In the genomic region with DNA sequence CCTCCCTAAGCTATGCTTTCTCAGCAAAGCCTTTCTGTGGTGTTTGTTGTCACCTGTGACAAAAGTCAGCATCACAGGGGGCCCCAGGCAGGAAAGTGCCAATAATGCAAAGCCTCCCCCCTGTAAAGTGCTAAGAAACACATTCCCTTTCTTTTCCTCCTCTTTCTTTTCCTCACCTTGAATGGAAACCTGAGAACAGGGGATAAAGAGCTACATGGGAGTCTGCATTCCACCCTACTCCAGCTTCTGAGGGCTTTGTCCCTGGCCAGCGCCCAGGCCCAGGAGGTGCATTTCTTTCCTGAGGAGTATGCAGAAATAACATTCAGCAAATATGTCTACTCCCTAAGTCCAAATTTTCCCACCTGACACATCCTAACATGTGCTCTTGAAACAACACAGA, we compare ENCODE assay signal across 31 mouse cellular contexts.
DNase-seq lines count a peak whose midpoint lies in the region; ATAC-seq and TF ChIP-seq lines count a peak whose summit lies in the region.
"Had no signal": no experiment of that assay in that cellular context is flagged by ENCODE, and none has a peak within 500 bp of the region (broad histone marks: within the 10 kb centered on the region; RNA-seq: fewer than 3 reads in every experiment).

No protein-coding gene starts in this region.

- H3K27me3 ChIP-seq in heart, embryonic 13.5 days (replicated peaks) = no peaks in the 10 kb centered on the region
- no peaks in the 10 kb centered on the region for H3K27me3 ChIP-seq in heart, embryonic 12.5 days (replicated peaks)
- H3K27me3 ChIP-seq in lung, embryonic 16.5 days (ENCODE audit: control insufficient read depth, insufficient read depth, low read depth, low read length) = no peaks in the 10 kb centered on the region
- no peaks in the 10 kb centered on the region for H3K27me3 ChIP-seq in limb, embryonic 12.5 days
- H3K27me3 ChIP-seq: embryonic facial prominence, embryonic 13.5 days; forebrain, embryonic 13.5 days; hindbrain, embryonic 12.5 days; neural tube, embryonic 12.5 days; stomach, embryonic 15.5 days had no signal

- no peaks in the 10 kb centered on the region for H3K9me3 ChIP-seq in heart, embryonic 13.5 days
- no peaks in the 10 kb centered on the region for H3K9me3 ChIP-seq in heart, embryonic 12.5 days (replicated peaks)
- no peaks in the 10 kb centered on the region for H3K9me3 ChIP-seq in lung, embryonic 16.5 days (ENCODE audit: control insufficient read depth, low read length)
- H3K9me3 ChIP-seq in ES-E14 (ENCODE audit: control insufficient read depth, insufficient read depth, low read depth, low read length) = no peaks in the 10 kb centered on the region
- no peaks in the 10 kb centered on the region for H3K9me3 ChIP-seq in limb, embryonic 12.5 days
- H3K9me3 ChIP-seq: embryonic facial prominence, embryonic 13.5 days; forebrain, embryonic 13.5 days; G1E; hindbrain, embryonic 12.5 days; neural tube, embryonic 12.5 days; stomach, embryonic 15.5 days had no signal

- H3K4me2 ChIP-seq in heart, embryonic 13.5 days = no peak overlapping the region
- H3K4me2 ChIP-seq in heart, embryonic 12.5 days = no peak overlapping the region
- no peak overlapping the region for H3K4me2 ChIP-seq in lung, embryonic 16.5 days (ENCODE audit: low read depth, low read length)
- no peak overlapping the region for H3K4me2 ChIP-seq in limb, embryonic 12.5 days
- H3K4me2 ChIP-seq: embryonic facial prominence, embryonic 13.5 days; forebrain, embryonic 13.5 days; heart, embryonic 11.5 days; hindbrain, embryonic 12.5 days; liver, embryonic 11.5 days; midbrain, embryonic 11.5 days; neural tube, embryonic 12.5 days; stomach, embryonic 15.5 days had no signal

- in situ Hi-C loops in ES-E14 (cut with MboI; ENCODE audit: low sequenced_read_pairs in 2 of 2, unreplicated experiment in 2 of 2) = loop anchor here in 1 of 2 experiments (25.0 kb wide), 1 partner anchor 514 kb away; no protein-coding TSS in a partner anchor

- WGBS in heart, embryonic 13.5 days = 23% methylated on average over 1 of the region's 1 CpGs
- 25% methylated on average over 1 of the region's 1 CpGs for WGBS in heart, embryonic 12.5 days
- 38% methylated on average over 1 of the region's 1 CpGs for WGBS in lung, embryonic 16.5 days
- 27% methylated on average over 1 of the region's 1 CpGs for WGBS in limb, embryonic 12.5 days

- 0 out of 2 replicates have a peak overlapping the region, but pooled peaks have one; percentile 46 for H3K27ac ChIP-seq in heart, embryonic 13.5 days (replicated peaks)
- H3K27ac ChIP-seq in heart, embryonic 12.5 days (ENCODE audit: poor library complexity, severe bottlenecking) = no peak overlapping the region
- no peak overlapping the region for H3K27ac ChIP-seq in lung, embryonic 16.5 days (ENCODE audit: low read length)
- H3K27ac ChIP-seq in ES-E14 (ENCODE audit: insufficient read depth, low read depth, low read length, poor library complexity, severe bottlenecking) = no peak overlapping the region
- H3K27ac ChIP-seq in limb, embryonic 12.5 days = peak overlapping the region; percentile 37; the same call in 1 of the 2 replicates
- H3K27ac ChIP-seq: embryonic facial prominence, embryonic 13.5 days; forebrain, embryonic 13.5 days; hindbrain, embryonic 12.5 days; kidney, postnatal 0 days; neural tube, embryonic 12.5 days; stomach, embryonic 15.5 days had no signal

- no peaks in the 10 kb centered on the region for H3K36me3 ChIP-seq in heart, embryonic 13.5 days
- no peaks in the 10 kb centered on the region for H3K36me3 ChIP-seq in heart, embryonic 12.5 days
- no peaks in the 10 kb centered on the region for H3K36me3 ChIP-seq in lung, embryonic 16.5 days (ENCODE audit: control insufficient read depth, insufficient read depth, low read length)
- H3K36me3 ChIP-seq in ES-E14 (ENCODE audit: control insufficient read depth, insufficient read depth, low read length, poor library complexity, severe bottlenecking) = no peaks in the 10 kb centered on the region
- no peaks in the 10 kb centered on the region for H3K36me3 ChIP-seq in limb, embryonic 12.5 days
- H3K36me3 ChIP-seq: embryonic facial prominence, embryonic 13.5 days; G1E; hindbrain, embryonic 12.5 days; neural tube, embryonic 12.5 days; stomach, embryonic 15.5 days had no signal

- H3K4me1 ChIP-seq in heart, embryonic 13.5 days = peaks cover 37% of the 10 kb centered on the region
- H3K4me1 ChIP-seq in heart, embryonic 12.5 days (replicated peaks) = peaks cover 29% of the 10 kb centered on the region
- H3K4me1 ChIP-seq in lung, embryonic 16.5 days (replicated peaks; ENCODE audit: control insufficient read depth, insufficient read depth, low read length) = peaks cover 4% of the 10 kb centered on the region; the same call in 1 of the 2 replicates
- H3K4me1 ChIP-seq in ES-E14 (ENCODE audit: control insufficient read depth in 2 of 2, insufficient read depth in 2 of 2, low read length in 2 of 2, poor library complexity in 1 of 2) = peaks cover 9 to 15% of the 10 kb centered on the region in 2 experiments; a peak in 2 of 4 replicates
- H3K4me1 ChIP-seq in limb, embryonic 12.5 days (replicated peaks) = peaks cover 8% of the 10 kb centered on the region
- H3K4me1 ChIP-seq: stomach, embryonic 15.5 days had no signal

- DNase-seq in lung, postnatal 10 days = no peak
- peak; percentile 28 for DNase-seq in ES-E14 (ENCODE audit: low read depth, low spot score)
- DNase-seq in urinary bladder, postnatal 36 days (ENCODE audit: low spot score in 2 of 2) = no peak
- DNase-seq: adrenal gland, postnatal 14 days; cerebellum, adult 11 months; cerebellum, adult 9-11 months; embryo, embryonic 11 days; gastrocnemius, postnatal 14 days; kidney, adult 8-10 months; kidney, postnatal 4 days; layer of hippocampus, postnatal 36 days; thymus, adult 18-20 months; thymus, postnatal 25 days had no signal

- no peak overlapping the region for H3K9ac ChIP-seq in heart, embryonic 13.5 days
- no peak overlapping the region for H3K9ac ChIP-seq in heart, embryonic 12.5 days
- no peak overlapping the region for H3K9ac ChIP-seq in lung, embryonic 16.5 days (ENCODE audit: low read length)
- H3K9ac ChIP-seq in ES-E14 (ENCODE audit: insufficient read depth, low read depth, low read length, poor library complexity, severe bottlenecking) = no peak overlapping the region
- no peak overlapping the region for H3K9ac ChIP-seq in limb, embryonic 12.5 days (replicated peaks)
- H3K9ac ChIP-seq: embryonic facial prominence, embryonic 13.5 days; forebrain, embryonic 13.5 days; hindbrain, embryonic 12.5 days; neural tube, embryonic 12.5 days; stomach, embryonic 15.5 days had no signal

- H3K4me3 ChIP-seq in heart, embryonic 13.5 days = no peak overlapping the region
- no peak overlapping the region for H3K4me3 ChIP-seq in heart, embryonic 12.5 days
- H3K4me3 ChIP-seq in lung, embryonic 16.5 days (ENCODE audit: low read length) = no peak overlapping the region
- no peak overlapping the region for H3K4me3 ChIP-seq in ES-E14 (ENCODE audit: insufficient read depth in 1 of 2, low read depth in 1 of 2, low read length in 2 of 2, poor library complexity in 1 of 2, severe bottlenecking in 1 of 2)
- H3K4me3 ChIP-seq in limb, embryonic 12.5 days (replicated peaks) = no peak overlapping the region
- H3K4me3 ChIP-seq: embryonic facial prominence, embryonic 13.5 days; erythroblast, embryonic 14.5 days; forebrain, embryonic 13.5 days; hindbrain, embryonic 12.5 days; neural tube, embryonic 12.5 days; stomach, embryonic 15.5 days had no signal

- no peak for ATAC-seq in heart, embryonic 13.5 days (ENCODE audit: extremely low read depth, insufficient number of reproducible peaks, low FRiP score, low TSS enrichment)
- ATAC-seq in heart, embryonic 12.5 days (ENCODE audit: insufficient number of reproducible peaks, low FRiP score) = no peak
- ATAC-seq in lung, embryonic 16.5 days (ENCODE audit: low read depth) = peak; percentile 55
- ATAC-seq in limb, embryonic 12.5 days (ENCODE audit: insufficient number of reproducible peaks, insufficient read depth, low FRiP score, low TSS enrichment, low read depth) = no peak
- ATAC-seq: CD4-positive, CD25-positive, alpha-beta regulatory T cell, adult 4 months; forebrain, embryonic 13.5 days; intestine, embryonic 16.5 days; midbrain, embryonic 16.5 days had no signal

TF ChIP-seq in ES-E14, 5 proteins besides CTCF, POLR2A, EP300 and RAD21:
- TF ChIP-seq ZNF384 (IDR thresholded peaks at IDR 0.05; ENCODE audit: low read depth, low read length) (no peak), CHD2 (IDR thresholded peaks at IDR 0.05; ENCODE audit: low read depth, low read length) (no peak), MAFK (IDR thresholded peaks at IDR 0.05; ENCODE audit: insufficient read depth, low read depth, low read length) (no peak), ZC3H11A (IDR thresholded peaks at IDR 0.05; ENCODE audit: borderline replicate concordance, low read depth, low read length) (no peak), HCFC1 (IDR thresholded peaks at IDR 0.05; ENCODE audit: borderline replicate concordance, insufficient read depth, low read length) (no peak)

Comparison
In these comparisons a context has a peak if more than half of its experiments do, and no peak if none do; other contexts are left out.
1. H3K27ac ChIP-seq: peak in heart, embryonic 13.5 days (single experiment) and limb, embryonic 12.5 days (single experiment); none in heart, embryonic 12.5 days (single experiment), lung, embryonic 16.5 days (single experiment) and ES-E14 (single experiment).